Comparison of ENCODE assay signal across 14 mouse cellular contexts in the genomic region with DNA sequence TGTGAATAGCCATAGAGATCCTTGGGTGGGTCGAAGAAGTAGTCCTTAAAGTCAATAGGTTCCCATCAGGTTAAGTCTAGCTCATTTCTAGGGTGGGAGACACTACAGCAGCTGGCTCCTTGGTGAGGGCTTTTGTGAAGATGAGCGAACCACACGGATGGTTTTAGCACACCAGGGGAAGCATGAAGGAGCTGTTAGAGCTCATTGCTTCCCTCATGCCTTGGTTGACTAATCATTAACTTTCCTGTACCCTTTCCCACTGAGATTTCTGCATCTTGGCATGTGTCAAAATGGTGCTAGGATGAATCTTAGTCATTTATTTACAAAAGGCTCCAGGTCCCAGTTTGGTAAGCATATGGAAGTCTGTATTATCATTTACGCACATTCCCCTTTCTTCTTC.
DNase-seq lines count a peak whose midpoint lies in the region; ATAC-seq lines count a peak whose summit lies in the region.
"Had no signal": no experiment of that assay in that cellular context is flagged by ENCODE, and none has a peak within 500 bp of the region (broad histone marks: within the 10 kb centered on the region; RNA-seq: fewer than 3 reads in every experiment).

No protein-coding gene starts in this region.

- no peaks in the 10 kb centered on the region for H3K27me3 ChIP-seq in hindbrain, embryonic 10.5 days (ENCODE audit: insufficient read depth, poor library complexity, severe bottlenecking)
- H3K27me3 ChIP-seq in hindbrain, embryonic 11.5 days (ENCODE audit: control insufficient read depth, insufficient read depth, low read length) = no peaks in the 10 kb centered on the region
- no peaks in the 10 kb centered on the region for H3K27me3 ChIP-seq in hindbrain, embryonic 15.5 days
- H3K27me3 ChIP-seq in neural tube, embryonic 14.5 days (ENCODE audit: control insufficient read depth, insufficient read depth, low read length) = no peaks in the 10 kb centered on the region
- H3K27me3 ChIP-seq: forebrain, embryonic 13.5 days; limb, embryonic 13.5 days had no signal

- H3K9ac ChIP-seq in hindbrain, embryonic 11.5 days (ENCODE audit: low read depth, low read length) = no peak overlapping the region
- no peak overlapping the region for H3K9ac ChIP-seq in hindbrain, embryonic 15.5 days
- H3K9ac ChIP-seq in neural tube, embryonic 14.5 days (replicated peaks; ENCODE audit: low read depth, low read length) = no peak overlapping the region
- H3K9ac ChIP-seq: forebrain, embryonic 13.5 days; limb, embryonic 13.5 days had no signal

- WGBS in hindbrain, embryonic 10.5 days = 74% methylated on average over 4 of the region's 4 CpGs
- WGBS in hindbrain, embryonic 11.5 days = 77% methylated on average over 4 of the region's 4 CpGs
- WGBS in hindbrain, embryonic 15.5 days = 61% methylated on average over 4 of the region's 4 CpGs
- WGBS in neural tube, embryonic 14.5 days = 69% methylated on average over 4 of the region's 4 CpGs

- H3K4me3 ChIP-seq in hindbrain, embryonic 10.5 days = no peak overlapping the region
- no peak overlapping the region for H3K4me3 ChIP-seq in hindbrain, embryonic 11.5 days (ENCODE audit: low read depth, low read length)
- H3K4me3 ChIP-seq in hindbrain, embryonic 15.5 days = no peak overlapping the region
- no peak overlapping the region for H3K4me3 ChIP-seq in neural tube, embryonic 14.5 days (ENCODE audit: low read depth, low read length)
- H3K4me3 ChIP-seq: forebrain, embryonic 13.5 days; limb, embryonic 13.5 days had no signal

- H3K4me2 ChIP-seq in hindbrain, embryonic 11.5 days (replicated peaks; ENCODE audit: low read depth, low read length) = no peak overlapping the region
- no peak overlapping the region for H3K4me2 ChIP-seq in hindbrain, embryonic 15.5 days
- H3K4me2 ChIP-seq in neural tube, embryonic 14.5 days (ENCODE audit: low read depth, low read length) = no peak overlapping the region
- H3K4me2 ChIP-seq: forebrain, embryonic 13.5 days; limb, embryonic 13.5 days had no signal

- peak overlapping the region; percentile 76 for H3K27ac ChIP-seq in hindbrain, embryonic 10.5 days
- no peak overlapping the region for H3K27ac ChIP-seq in hindbrain, embryonic 11.5 days (ENCODE audit: low read depth, low read length)
- peak overlapping the region; percentile 35 for H3K27ac ChIP-seq in hindbrain, embryonic 15.5 days (replicated peaks)
- H3K27ac ChIP-seq in neural tube, embryonic 14.5 days (ENCODE audit: low read depth, low read length) = peak overlapping the region; percentile 67
- H3K27ac ChIP-seq: forebrain, embryonic 13.5 days; limb, embryonic 13.5 days had no signal

- H3K4me1 ChIP-seq in hindbrain, embryonic 10.5 days (replicated peaks) = peaks cover 29% of the 10 kb centered on the region
- no peaks in the 10 kb centered on the region for H3K4me1 ChIP-seq in hindbrain, embryonic 11.5 days (replicated peaks; ENCODE audit: control insufficient read depth, insufficient read depth, low read length)
- H3K4me1 ChIP-seq in hindbrain, embryonic 15.5 days (replicated peaks) = 0 out of 2 replicates have a peak, but pooled peaks cover 15% of the 10 kb centered on the region
- peaks cover 7% of the 10 kb centered on the region for H3K4me1 ChIP-seq in neural tube, embryonic 14.5 days (ENCODE audit: control insufficient read depth, insufficient read depth, low read length)

- no peaks in the 10 kb centered on the region for H3K36me3 ChIP-seq in hindbrain, embryonic 10.5 days
- H3K36me3 ChIP-seq in hindbrain, embryonic 11.5 days (ENCODE audit: control insufficient read depth, insufficient read depth, low read length) = no peaks in the 10 kb centered on the region
- H3K36me3 ChIP-seq in hindbrain, embryonic 15.5 days = no peaks in the 10 kb centered on the region
- H3K36me3 ChIP-seq in neural tube, embryonic 14.5 days (ENCODE audit: control insufficient read depth, insufficient read depth, low read length) = no peaks in the 10 kb centered on the region
- H3K36me3 ChIP-seq: limb, embryonic 13.5 days had no signal

- no peak for ATAC-seq in hindbrain, embryonic 11.5 days (ENCODE audit: low FRiP score)
- ATAC-seq in hindbrain, embryonic 15.5 days (ENCODE audit: low FRiP score, low read depth) = no peak
- ATAC-seq in neural tube, embryonic 14.5 days (ENCODE audit: low read depth) = no peak

- H3K9me3 ChIP-seq in hindbrain, embryonic 10.5 days = no peaks in the 10 kb centered on the region
- H3K9me3 ChIP-seq in hindbrain, embryonic 11.5 days (ENCODE audit: control insufficient read depth, low read length) = no peaks in the 10 kb centered on the region
- no peaks in the 10 kb centered on the region for H3K9me3 ChIP-seq in hindbrain, embryonic 15.5 days
- no peaks in the 10 kb centered on the region for H3K9me3 ChIP-seq in neural tube, embryonic 14.5 days (ENCODE audit: control insufficient read depth, low read length)
- H3K9me3 ChIP-seq: forebrain, embryonic 13.5 days; limb, embryonic 13.5 days had no signal

- no peak for DNase-seq in hindbrain, embryonic 10.5 days (ENCODE audit: low spot score)
- no peak for DNase-seq in hindbrain, embryonic 11.5 days (ENCODE audit: low spot score)
- DNase-seq in kidney, postnatal 14 days = peak; percentile 57
- no peak for DNase-seq in spleen, postnatal 14 days (ENCODE audit: low spot score in 2 of 2)
- no peak for DNase-seq in thymus, adult 18-20 months
- no peak for DNase-seq in right cerebral cortex, postnatal 10 days (ENCODE audit: low spot score in 2 of 2)
- DNase-seq: adrenal gland, postnatal 10 days; B cell, adult 2 months; cerebellum, postnatal 14 days; heart, postnatal 36 days had no signal
